Mouse (Mus musculus) cerebellum, adult 2 months (tissue): Measurements from ENCODE around the gene Gzma.

Experiments used
- CTCF ChIP-seq: fragments of 200-500 bp; IDR thresholded peaks from 2 replicates; pipeline ENCODE4 v1.5.1; 2011; ENCODE audit warnings: low read depth, mild to moderate bottlenecking, control low read depth, low read length, moderate library complexity, borderline replicate concordance; ENCODE audit not compliant: insufficient read depth
- POLR2A ChIP-seq: fragments of 200-500 bp; IDR thresholded peaks from 2 replicates; pipeline ENCODE4 v1.6.1; 2011; ENCODE audit warnings: low read length, control low read depth, borderline replicate concordance; ENCODE audit not compliant: insufficient read depth

DNA sequence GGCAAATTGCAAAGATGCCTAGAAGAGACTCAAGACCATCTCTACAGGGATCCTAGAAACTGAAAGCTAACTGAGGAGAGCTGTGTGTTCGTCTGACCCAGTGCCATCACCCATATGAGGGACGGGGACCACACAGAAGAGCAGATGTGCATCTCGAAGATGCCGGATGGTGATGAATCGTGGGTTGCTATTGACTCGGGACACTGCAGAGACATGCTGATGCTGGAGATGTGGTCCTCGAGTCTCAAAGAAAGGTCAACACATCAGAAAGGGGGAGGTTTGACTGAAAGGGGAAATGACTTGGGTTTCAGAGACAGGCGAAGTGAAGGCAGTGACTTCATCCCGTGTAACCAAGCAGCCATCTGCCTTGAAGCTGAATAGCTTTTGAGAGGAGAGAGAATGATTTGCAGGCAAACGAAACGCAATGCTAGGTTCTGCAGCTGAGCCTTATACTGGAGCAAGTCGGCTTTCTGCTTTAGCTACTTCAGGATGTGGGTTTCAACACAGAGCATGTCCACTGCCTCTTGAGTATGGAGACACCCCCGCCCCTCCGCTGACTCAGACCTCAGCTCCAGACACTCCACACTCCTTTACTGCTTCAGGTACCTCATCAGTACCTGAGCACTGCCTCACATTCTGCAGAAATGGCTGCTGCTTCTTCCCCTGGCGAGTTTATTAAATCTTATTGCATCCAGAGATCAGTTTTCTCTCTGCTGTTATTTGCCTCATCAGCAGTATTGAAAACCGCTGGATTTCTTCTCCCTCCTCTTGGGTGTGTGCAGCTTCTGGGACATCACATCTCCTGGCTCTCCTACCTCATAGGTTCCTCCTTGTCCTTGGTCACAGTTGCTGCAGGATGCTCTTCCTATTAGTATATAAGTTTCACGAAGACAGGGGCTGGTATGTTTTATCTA, 19.8 kb upstream of the Gzma start:
- TF ChIP-seq POLR2A (no peak), CTCF (no peak)
